Mouse (Mus musculus) left cerebral cortex, postnatal 4 days (tissue): ENCODE data around the gene Sphk2. TPM values are rescaled to one million over a fixed set of nuclear protein-coding genes. Genes with fewer than 3 reads are reported as not detected.

Experiments used
- DNase-seq: peaks from one replicate; pipeline ENCODE4 v3.0.0-alpha.2; 2022
- intact Hi-C: fragments of 180-260 bp; cut with DNase I; formaldehyde crosslinking; loops from one replicate; pipeline ENCODE4 v1.15.1; 2025
- total RNA-seq, 2 experiments: library from RNA; stranded (reverse); gene quantifications; 2 replicates each; pipeline ENCODE4 v1.2.3; 2021

The Sphk2 gene
- total RNA-seq = 10 to 100 TPM; 23.6 to 24.6 TPM

GRCm38 (mm10) chr7:45717918-45718297 is at the start of gene Sphk2:
Sphk2 (minus strand) TSS chr7:45718002.
- peak; percentile 99 for DNase-seq
- intact Hi-C loops = no loop called here

GRCm38 (mm10) chr7:45767500-45767899 is 49.7 kb upstream of the Sphk2 start:
- intact Hi-C loops = no loop called here

GRCm38 (mm10) chr7:45766764-45767163 is 49.0 kb upstream of the Sphk2 start:
- intact Hi-C loops = no loop called here
- DNase-seq = no peak

More at GRCm38 (mm10) chr7:45767500-45767899, 49.7 kb upstream of the Sphk2 start:
- DNase-seq = no peak

- intact Hi-C loops = no loop called here
- no peak for DNase-seq
Measured at GRCm38 (mm10) chr7:45765995-45766394, 48.2 kb upstream of the Sphk2 start.

GRCm38 (mm10) chr7:45760151-45760550 is 42.3 kb upstream of the Sphk2 start:
- intact Hi-C loops = no loop called here
- DNase-seq = no peak

GRCm38 (mm10) chr7:45759400-45759799 is 41.6 kb upstream of the Sphk2 start:
- intact Hi-C loops = no loop called here
- peak; percentile 33 for DNase-seq

- intact Hi-C loops = no loop called here
- DNase-seq = no peak
Measured at GRCm38 (mm10) chr7:45755703-45756102, 37.9 kb upstream of the Sphk2 start.

GRCm38 (mm10) chr7:45750162-45750561 is 32.4 kb upstream of the Sphk2 start:
- intact Hi-C loops = no loop called here
- DNase-seq = no peak

- intact Hi-C loops = loop anchor here (10.0 kb wide), 2 partner anchors 185 to 255 kb away; no protein-coding TSS in a partner anchor
- no peak for DNase-seq
Measured at GRCm38 (mm10) chr7:45749401-45749800, 31.6 kb upstream of the Sphk2 start.

GRCm38 (mm10) chr7:45748110-45748509 is 30.3 kb upstream of the Sphk2 start:
- DNase-seq = no peak
- intact Hi-C loops = loop anchor here (10.0 kb wide), 2 partner anchors 187 to 257 kb away; no protein-coding TSS in a partner anchor

GRCm38 (mm10) chr7:45747450-45747849 is 29.6 kb upstream of the Sphk2 start:
- DNase-seq = no peak
- intact Hi-C loops = loop anchor here (10.0 kb wide), 2 partner anchors 187 to 257 kb away; no protein-coding TSS in a partner anchor

- intact Hi-C loops = loop anchor here (10.0 kb wide), 2 partner anchors 188 to 258 kb away; no protein-coding TSS in a partner anchor
- DNase-seq = no peak
Measured at GRCm38 (mm10) chr7:45746518-45746917, 28.7 kb upstream of the Sphk2 start.

- intact Hi-C loops = loop anchor here (10.0 kb wide), 2 partner anchors 190 to 260 kb away; no protein-coding TSS in a partner anchor
- DNase-seq = peak; percentile 79
Measured at GRCm38 (mm10) chr7:45744387-45744786, 26.6 kb upstream of the Sphk2 start.

GRCm38 (mm10) chr7:45742338-45742737 is 24.5 kb upstream of the Sphk2 start:
- DNase-seq = no peak
- intact Hi-C loops = loop anchor here (10.0 kb wide), 2 partner anchors 192 to 262 kb away; no protein-coding TSS in a partner anchor

- no peak for DNase-seq
- intact Hi-C loops = loop anchor here (10.0 kb wide), 2 partner anchors 193 to 263 kb away; no protein-coding TSS in a partner anchor
Measured at GRCm38 (mm10) chr7:45741777-45742176, 24.0 kb upstream of the Sphk2 start.

- DNase-seq = no peak
- intact Hi-C loops = loop anchor here (10.0 kb wide), 2 partner anchors 193 to 263 kb away; no protein-coding TSS in a partner anchor
Measured at GRCm38 (mm10) chr7:45741308-45741707, 23.5 kb upstream of the Sphk2 start.

- intact Hi-C loops = loop anchor here (2.0 to 10.0 kb wide), 3 partner anchors 61 to 265 kb away; no protein-coding TSS in a partner anchor
- DNase-seq = no peak
Measured at GRCm38 (mm10) chr7:45739820-45740219, 22.0 kb upstream of the Sphk2 start.

GRCm38 (mm10) chr7:45739162-45739763 is 21.5 kb upstream of the Sphk2 start:
- DNase-seq = peak; percentile 90
- intact Hi-C loops = loop anchor here (2.0 kb wide), 1 partner anchor 62 kb away; no protein-coding TSS in a partner anchor

- DNase-seq = no peak
- intact Hi-C loops = no loop called here
Measured at GRCm38 (mm10) chr7:45733477-45733876, 15.7 kb upstream of the Sphk2 start.

- DNase-seq = peak; percentile 60
- intact Hi-C loops = no loop called here
Measured at GRCm38 (mm10) chr7:45730727-45731431, 13.1 kb upstream of the Sphk2 start.

GRCm38 (mm10) chr7:45727625-45728024 is 9.8 kb upstream of the Sphk2 start:
- intact Hi-C loops = no loop called here
- no peak for DNase-seq

- intact Hi-C loops = no loop called here
- DNase-seq = no peak
Measured at GRCm38 (mm10) chr7:45726419-45726818, 8.6 kb upstream of the Sphk2 start.
